Mouse (Mus musculus): ENCODE measurements around the gene Pde4dip. TPM values are rescaled to one million over a fixed set of nuclear protein-coding genes. Genes with fewer than 3 reads are reported as not detected.

Pde4dip gene
- total and polyA plus RNA-seq, 2 experiments from 2014 or later: 47.6 to 93.6 TPM

GRCm38 (mm10) chr3:97658426-97659193 is 229.9 kb downstream of the Pde4dip start:
- H3K36me3 ChIP-seq (ENCODE audit: insufficient read depth, low read length): peaks cover 12% of the 10 kb centered on the region
- under 1% methylated on average over 44 of the region's 50 CpGs for WGBS
- no peaks in the 10 kb centered on the region for H3K9me3 ChIP-seq (ENCODE audit: low read length)
- TF ChIP-seq CTCF (IDR thresholded peaks at IDR 0.05): no peak
- H3K4me2 ChIP-seq (ENCODE audit: low read depth, low read length, poor library complexity, severe bottlenecking): peak overlapping the region; percentile 81
- H3K9ac ChIP-seq (replicated peaks; ENCODE audit: low read length, poor library complexity, severe bottlenecking): peak overlapping the region; percentile 66
- peak; percentile 72 for ATAC-seq (ENCODE audit: low FRiP score)
- no peaks in the 10 kb centered on the region for H3K4me1 ChIP-seq (ENCODE audit: insufficient read depth, low read length)
- peak overlapping the region; percentile 65 for H3K27ac ChIP-seq (ENCODE audit: low read depth, low read length)
- DNase-seq (ENCODE audit: low spot score): no peak
- H3K4me3 ChIP-seq (ENCODE audit: low read depth, low read length): peak overlapping the region; percentile 74
- H3K27me3 ChIP-seq (ENCODE audit: insufficient read depth, low read length): no peaks in the 10 kb centered on the region

DNA sequence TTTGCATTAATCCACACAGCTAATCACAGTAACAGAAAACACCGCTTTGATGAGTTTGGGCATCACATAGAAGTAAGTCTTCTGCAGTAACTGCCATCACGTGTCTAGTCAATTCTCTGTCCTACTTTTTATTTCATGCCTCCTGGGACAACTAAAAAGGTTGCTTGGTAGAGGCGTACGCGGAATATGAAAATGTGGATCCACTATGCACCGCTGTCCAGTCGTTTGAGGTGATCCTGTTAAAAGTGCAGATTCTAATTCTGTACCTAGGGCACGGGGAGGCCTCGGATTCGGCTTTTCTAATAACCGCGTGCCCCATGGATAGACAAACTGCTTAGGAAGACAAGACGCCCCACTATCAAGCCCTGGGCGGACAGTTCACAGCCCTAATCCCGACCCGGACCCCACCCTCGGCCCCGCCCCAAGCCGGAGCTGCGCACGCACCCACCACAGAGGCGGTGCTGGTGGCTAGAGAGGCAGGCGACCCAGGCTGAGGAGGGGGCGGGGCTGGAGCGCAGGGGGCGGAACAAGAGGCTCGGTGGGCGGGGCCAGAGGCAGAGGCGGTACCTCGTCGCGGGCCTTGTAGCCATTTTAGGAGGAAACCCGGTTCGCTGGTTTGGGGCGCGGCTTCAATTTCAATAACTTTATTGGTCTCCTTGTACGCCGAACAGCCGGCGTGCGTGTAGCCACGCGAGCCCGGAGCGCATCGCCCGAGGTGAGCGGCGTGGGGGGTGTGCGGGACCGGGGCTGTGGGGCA is 230.7 kb downstream of the Pde4dip start, which contains the start of gene Prkab2:
Prkab2 (plus strand) TSS at position 539 of the 757 bp plus-strand sequence.
- 2% methylated on average over 51 of the region's 51 CpGs for WGBS
- Histone ChIP-seq H3K9ac (replicated peaks; ENCODE audit: low read length, poor library complexity, severe bottlenecking) (peak within 1 kb of the TSS; percentile 66), H3K4me2 (ENCODE audit: low read depth, low read length, poor library complexity, severe bottlenecking) (peak within 1 kb of the TSS; percentile 81)

DNA sequence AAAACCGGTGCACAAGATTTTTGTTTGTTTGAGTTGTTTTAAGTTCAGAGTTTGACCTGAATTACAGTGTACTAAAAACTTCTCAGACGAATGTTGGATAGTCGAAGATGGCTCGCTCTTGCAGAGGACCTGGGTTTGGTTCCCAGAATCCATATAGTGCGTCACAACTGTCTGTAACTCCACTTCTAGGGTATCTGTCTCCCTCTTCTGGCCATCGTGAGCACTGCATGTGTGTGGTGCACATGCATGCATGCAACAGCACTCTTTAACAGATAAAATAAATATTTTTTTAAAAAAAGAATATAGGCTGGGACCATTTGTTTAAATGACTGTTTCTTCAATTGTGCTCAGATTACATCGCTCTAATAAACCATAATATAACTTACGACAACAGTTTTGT is 233.6 kb downstream of the Pde4dip start:
- TF ChIP-seq CTCF (IDR thresholded peaks at IDR 0.05): peak; percentile 44
- no peak for DNase-seq (ENCODE audit: low spot score)
- Histone ChIP-seq H3K9me3 (ENCODE audit: low read length) (no peaks in the 10 kb centered on the region), H3K9ac (replicated peaks; ENCODE audit: low read length, poor library complexity, severe bottlenecking) (no peak overlapping the region), H3K4me3 (ENCODE audit: low read depth, low read length) (no peak overlapping the region), H3K27me3 (ENCODE audit: insufficient read depth, low read length) (no peaks in the 10 kb centered on the region), H3K27ac (ENCODE audit: low read depth, low read length) (no peak overlapping the region), H3K4me2 (ENCODE audit: low read depth, low read length, poor library complexity, severe bottlenecking) (no peak overlapping the region), H3K4me1 (ENCODE audit: insufficient read depth, low read length) (no peaks in the 10 kb centered on the region), H3K36me3 (ENCODE audit: insufficient read depth, low read length) (no peaks in the 10 kb centered on the region)
- no peak for ATAC-seq (ENCODE audit: low FRiP score)
- WGBS: 79% methylated on average over 8 of the region's 8 CpGs

More for the DNA sequence above, 230.7 kb downstream of the Pde4dip start, which contains the start of gene Prkab2:
- ATAC-seq (ENCODE audit: low FRiP score) (peak; percentile 95), DNase-seq (ENCODE audit: low spot score) (peak; percentile 98)
- Histone ChIP-seq H3K9me3 (ENCODE audit: low read length) (no peaks in the 10 kb centered on the region), H3K27me3 (ENCODE audit: insufficient read depth, low read length) (no peaks in the 10 kb centered on the region), H3K27ac (ENCODE audit: low read depth, low read length) (peak within 1 kb of the TSS; percentile 65), H3K4me1 (ENCODE audit: insufficient read depth, low read length) (no peaks in the 10 kb centered on the region), H3K36me3 (ENCODE audit: insufficient read depth, low read length) (peaks cover 6% of the 10 kb centered on the region; the same call in 1 of the 2 replicates), H3K4me3 (ENCODE audit: low read depth, low read length) (peak within 1 kb of the TSS; percentile 74)
- TF ChIP-seq CTCF (IDR thresholded peaks at IDR 0.05): no peak

- no peak for ATAC-seq (ENCODE audit: low FRiP score)
- DNase-seq (ENCODE audit: low spot score): no peak
- Histone ChIP-seq H3K4me2 (ENCODE audit: low read depth, low read length, poor library complexity, severe bottlenecking) (no peak overlapping the region), H3K36me3 (ENCODE audit: insufficient read depth, low read length) (no peaks in the 10 kb centered on the region), H3K4me1 (ENCODE audit: insufficient read depth, low read length) (no peaks in the 10 kb centered on the region), H3K27me3 (ENCODE audit: insufficient read depth, low read length) (no peaks in the 10 kb centered on the region), H3K9me3 (ENCODE audit: low read length) (no peaks in the 10 kb centered on the region), H3K9ac (replicated peaks; ENCODE audit: low read length, poor library complexity, severe bottlenecking) (no peak overlapping the region), H3K4me3 (ENCODE audit: low read depth, low read length) (no peak overlapping the region), H3K27ac (ENCODE audit: low read depth, low read length) (no peak overlapping the region)
- WGBS: 90% methylated on average over 5 of the region's 5 CpGs
- no peak for TF ChIP-seq CTCF (IDR thresholded peaks at IDR 0.05)
Observed at GRCm38 (mm10) chr3:97653781-97654180, 234.7 kb downstream of the Pde4dip start.

GRCm38 (mm10) chr3:97651604-97652003 is 236.9 kb downstream of the Pde4dip start:
- DNase-seq (ENCODE audit: low spot score) (no peak), ATAC-seq (ENCODE audit: low FRiP score) (no peak)
- no peak for TF ChIP-seq CTCF (IDR thresholded peaks at IDR 0.05)
- Histone ChIP-seq H3K27ac (ENCODE audit: low read depth, low read length) (no peak overlapping the region), H3K9me3 (ENCODE audit: low read length) (no peaks in the 10 kb centered on the region), H3K4me2 (ENCODE audit: low read depth, low read length, poor library complexity, severe bottlenecking) (no peak overlapping the region), H3K36me3 (ENCODE audit: insufficient read depth, low read length) (no peaks in the 10 kb centered on the region), H3K9ac (replicated peaks; ENCODE audit: low read length, poor library complexity, severe bottlenecking) (no peak overlapping the region), H3K4me1 (ENCODE audit: insufficient read depth, low read length) (no peaks in the 10 kb centered on the region), H3K27me3 (ENCODE audit: insufficient read depth, low read length) (no peaks in the 10 kb centered on the region), H3K4me3 (ENCODE audit: low read depth, low read length) (no peak overlapping the region)
- WGBS: 88% methylated on average over 10 of the region's 10 CpGs

- Histone ChIP-seq H3K4me1 (ENCODE audit: insufficient read depth, low read length) (no peaks in the 10 kb centered on the region), H3K9me3 (ENCODE audit: low read length) (no peaks in the 10 kb centered on the region), H3K4me3 (ENCODE audit: low read depth, low read length) (no peak overlapping the region), H3K27ac (ENCODE audit: low read depth, low read length) (no peak overlapping the region), H3K27me3 (ENCODE audit: insufficient read depth, low read length) (no peaks in the 10 kb centered on the region), H3K4me2 (ENCODE audit: low read depth, low read length, poor library complexity, severe bottlenecking) (no peak overlapping the region), H3K9ac (replicated peaks; ENCODE audit: low read length, poor library complexity, severe bottlenecking) (no peak overlapping the region), H3K36me3 (ENCODE audit: insufficient read depth, low read length) (no peaks in the 10 kb centered on the region)
- 84% methylated on average over 6 of the region's 6 CpGs for WGBS
- TF ChIP-seq CTCF (IDR thresholded peaks at IDR 0.05): no peak
- DNase-seq (ENCODE audit: low spot score) (no peak), ATAC-seq (ENCODE audit: low FRiP score) (no peak)
Observed at GRCm38 (mm10) chr3:97649469-97649868, 239.0 kb downstream of the Pde4dip start.

Data from midbrain, postnatal 0 days (tissue).